Mouse (Mus musculus): ENCODE results near the gene Cdkal1.

Gene Cdkal1

GRCm38 (mm10) chr13:29572477-29572876 is 283.0 kb downstream of the Cdkal1 start:
- DNase-seq: no peak

- DNase-seq: no peak
Observed at GRCm38 (mm10) chr13:29565710-29566109, 289.8 kb downstream of the Cdkal1 start.

GRCm38 (mm10) chr13:29559188-29559587 is 296.3 kb downstream of the Cdkal1 start:
- DNase-seq: no peak

DNA sequence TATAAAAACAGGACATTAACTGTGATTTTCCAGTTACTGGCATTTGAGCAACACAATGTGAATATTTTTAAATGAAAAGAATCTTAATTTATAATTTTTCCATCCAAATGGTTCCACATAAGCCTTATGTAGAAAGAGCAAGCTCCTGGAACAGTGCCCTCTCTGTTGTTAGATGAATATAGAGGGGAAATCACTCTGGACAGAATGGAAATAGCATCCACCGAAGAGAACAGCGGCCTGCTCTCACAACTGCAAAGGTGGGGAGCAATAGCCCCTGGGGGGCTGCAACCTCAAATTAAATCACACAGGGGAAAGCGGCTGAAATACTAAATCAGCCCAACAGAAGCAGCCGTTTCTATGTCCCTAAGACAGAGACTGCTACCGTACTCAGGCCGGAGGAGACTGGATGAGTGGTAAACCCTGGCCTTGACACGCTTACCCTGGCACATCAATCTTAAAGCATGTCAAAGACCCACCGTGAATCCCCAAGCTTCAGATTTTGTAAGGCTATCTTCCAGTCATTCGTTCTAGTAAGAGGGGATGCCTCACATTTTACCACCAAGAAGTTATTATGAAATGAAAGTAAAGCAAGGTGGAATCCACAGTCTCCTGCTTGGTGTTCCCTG is 300.2 kb downstream of the Cdkal1 start:
- DNase-seq: no peak

- DNase-seq: no peak
Observed at GRCm38 (mm10) chr13:29553792-29554191, 301.7 kb downstream of the Cdkal1 start.

GRCm38 (mm10) chr13:29552322-29552870 is 303.1 kb downstream of the Cdkal1 start:
- no peak for DNase-seq

- no peak for DNase-seq
Observed at GRCm38 (mm10) chr13:29550886-29551285, 304.6 kb downstream of the Cdkal1 start.

DNA sequence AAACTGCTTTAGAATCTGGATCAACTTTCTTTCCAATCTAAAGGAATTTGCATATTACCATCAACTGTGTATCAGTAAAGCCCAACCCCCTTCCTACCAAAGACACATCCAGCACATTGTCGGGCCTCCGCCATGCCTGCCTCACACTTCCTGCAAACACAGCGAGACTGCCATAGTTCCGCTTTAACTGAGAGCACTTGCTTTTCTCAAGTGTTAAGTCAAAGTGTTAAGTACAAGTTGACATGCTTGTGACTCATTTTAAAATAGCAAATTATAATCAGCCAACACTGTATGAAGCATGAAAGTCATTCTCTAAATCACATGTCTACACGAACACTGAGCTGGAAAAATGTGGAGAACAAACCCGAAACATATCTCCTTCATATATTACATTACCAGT is 305.3 kb downstream of the Cdkal1 start:
- no peak for DNase-seq

- DNase-seq: no peak
Observed at GRCm38 (mm10) chr13:29549761-29550160, 305.7 kb downstream of the Cdkal1 start.

DNA sequence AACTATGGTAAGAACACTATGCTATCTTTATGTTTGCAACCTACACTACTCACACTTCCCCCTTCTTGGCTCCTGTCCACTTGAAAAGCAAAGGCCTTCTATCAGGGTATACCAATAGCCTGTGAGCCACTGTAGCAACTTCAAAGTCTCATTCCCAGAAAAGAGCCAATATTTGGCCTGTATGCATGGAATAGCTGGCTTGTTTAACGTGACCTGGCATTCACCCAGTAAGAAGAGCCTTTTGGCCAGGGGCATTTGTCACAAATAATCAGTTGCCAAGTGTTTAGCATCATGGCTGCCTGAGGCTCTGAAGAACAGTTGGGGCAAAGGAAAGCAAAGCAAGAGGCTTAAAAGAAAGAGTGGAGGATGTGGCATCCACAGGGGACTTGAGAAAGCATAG is 317.6 kb downstream of the Cdkal1 start:
- DNase-seq: peak; percentile 52

DNA sequence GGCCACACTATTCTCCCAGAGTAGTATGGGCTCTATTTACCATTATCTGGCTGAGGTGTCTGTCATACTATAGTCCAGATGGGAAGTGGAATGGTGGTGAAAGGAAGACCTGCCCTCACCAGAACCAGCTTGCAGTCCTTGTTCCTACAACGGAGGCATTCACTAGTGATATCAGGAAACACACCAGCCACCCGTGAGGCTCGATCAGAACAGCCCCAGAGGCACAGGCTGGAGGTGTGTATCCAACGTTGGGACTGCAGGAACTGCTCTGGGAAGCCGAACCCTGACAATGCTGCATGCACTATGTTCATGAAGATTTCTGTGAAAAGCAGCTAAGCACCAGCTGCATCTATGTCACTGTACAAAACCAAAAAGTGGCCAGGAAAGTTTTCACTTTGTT is 321.9 kb downstream of the Cdkal1 start:
- DNase-seq: no peak

DNA sequence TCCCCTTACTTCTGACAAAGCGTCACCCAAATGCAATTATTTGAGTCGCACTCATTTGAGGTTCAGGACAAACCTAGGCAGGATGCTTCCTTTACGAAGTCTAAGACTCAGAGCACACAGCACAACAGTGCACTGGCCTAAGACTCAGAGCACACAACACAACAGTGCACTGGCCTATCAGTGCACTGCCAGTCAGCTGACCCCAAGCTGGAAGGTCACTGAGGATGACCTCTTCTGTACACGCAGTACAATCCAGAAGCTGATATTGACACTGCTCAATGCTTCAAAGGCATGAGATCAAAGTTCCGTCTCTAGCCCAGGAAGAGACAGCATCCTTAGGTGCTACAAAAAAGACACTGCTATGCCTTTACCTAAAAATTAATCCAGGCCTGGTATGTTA is 327.1 kb downstream of the Cdkal1 start:
- DNase-seq: no peak

DNA sequence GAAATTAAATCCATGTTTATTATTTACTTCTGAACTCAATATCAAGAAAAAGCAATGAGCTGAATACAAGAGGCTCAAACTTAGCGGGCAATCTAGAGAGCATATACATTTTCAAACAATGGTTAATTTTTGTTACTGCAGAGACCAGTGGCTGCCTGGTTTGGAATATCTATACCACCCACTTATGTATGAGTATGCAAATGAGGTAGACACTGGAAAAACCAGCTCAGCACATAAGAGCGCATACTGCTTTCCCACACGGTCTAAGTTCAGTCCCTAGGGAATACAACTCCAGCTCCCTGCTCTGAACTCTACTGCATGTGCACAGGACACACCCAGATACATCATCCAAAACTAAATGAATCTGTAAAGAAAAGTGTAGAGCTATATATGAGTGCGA is 334.2 kb downstream of the Cdkal1 start:
- no peak for DNase-seq

DNA sequence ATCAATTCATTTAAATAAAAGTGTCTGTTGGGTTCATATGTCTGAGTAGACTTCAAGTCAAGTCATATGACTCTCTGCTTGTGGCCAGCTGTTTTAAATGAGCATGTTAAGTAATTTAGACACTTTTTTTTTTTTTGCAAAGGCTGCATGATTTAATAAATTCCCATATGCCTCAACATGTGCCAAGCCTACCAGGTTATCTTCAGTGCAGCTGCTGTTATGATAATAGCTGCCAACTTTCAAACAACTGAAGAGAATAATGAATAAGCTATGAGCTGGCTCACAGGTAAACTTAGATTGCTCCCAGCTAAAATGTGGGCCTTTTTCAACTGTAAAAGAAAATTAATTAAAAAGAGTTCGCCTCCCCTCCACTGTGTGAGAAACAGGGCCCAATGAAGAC is 341.4 kb downstream of the Cdkal1 start:
- DNase-seq: no peak

DNA sequence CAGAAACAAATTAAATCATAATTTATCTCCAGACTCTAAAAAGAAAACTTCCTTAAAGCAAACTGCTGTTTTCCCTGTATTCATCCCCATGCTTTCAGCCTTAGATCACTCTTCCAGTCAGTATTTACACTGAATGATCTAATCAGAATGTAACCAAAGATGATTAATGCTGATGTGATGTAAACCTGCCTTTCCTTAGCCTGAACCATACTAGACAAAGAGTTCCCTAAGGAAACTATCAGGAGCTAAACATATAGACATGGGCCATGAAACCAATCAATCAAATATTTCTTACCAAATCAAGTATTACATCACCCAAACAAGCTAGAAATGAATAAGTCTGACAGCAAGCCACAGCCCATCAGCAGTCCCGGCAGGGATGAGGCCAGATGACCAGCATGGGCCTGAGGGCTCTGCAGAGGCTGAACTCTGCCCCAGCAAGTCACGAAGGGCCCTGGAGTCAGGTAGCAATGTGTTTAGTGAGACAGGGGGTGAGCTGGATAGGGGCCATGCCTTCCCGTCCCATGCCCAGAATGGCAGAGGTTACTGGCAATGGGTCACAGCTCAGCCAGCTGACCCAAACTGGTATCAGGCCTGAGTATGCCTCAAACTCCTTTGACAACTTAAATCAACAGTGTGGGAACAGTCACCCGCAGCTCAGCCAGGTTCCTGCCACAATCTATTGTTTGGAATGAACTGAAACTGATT is 350.5 kb downstream of the Cdkal1 start:
- DNase-seq: no peak

GRCm38 (mm10) chr13:29503147-29504044 is 352.1 kb downstream of the Cdkal1 start:
- peak; percentile 11 for DNase-seq

- no peak for DNase-seq
Observed at GRCm38 (mm10) chr13:29502481-29503146, 352.9 kb downstream of the Cdkal1 start.

- DNase-seq: no peak
Observed at GRCm38 (mm10) chr13:29501173-29501572, 354.3 kb downstream of the Cdkal1 start.

- no peak for DNase-seq
Observed at GRCm38 (mm10) chr13:29499750-29500149, 355.7 kb downstream of the Cdkal1 start.

- DNase-seq: no peak
Observed at GRCm38 (mm10) chr13:29497286-29497685, 358.2 kb downstream of the Cdkal1 start.

GRCm38 (mm10) chr13:29490341-29490740 is 365.1 kb downstream of the Cdkal1 start:
- DNase-seq: no peak

- no peak for DNase-seq
Observed at GRCm38 (mm10) chr13:29489476-29489875, 366.0 kb downstream of the Cdkal1 start.

DNA sequence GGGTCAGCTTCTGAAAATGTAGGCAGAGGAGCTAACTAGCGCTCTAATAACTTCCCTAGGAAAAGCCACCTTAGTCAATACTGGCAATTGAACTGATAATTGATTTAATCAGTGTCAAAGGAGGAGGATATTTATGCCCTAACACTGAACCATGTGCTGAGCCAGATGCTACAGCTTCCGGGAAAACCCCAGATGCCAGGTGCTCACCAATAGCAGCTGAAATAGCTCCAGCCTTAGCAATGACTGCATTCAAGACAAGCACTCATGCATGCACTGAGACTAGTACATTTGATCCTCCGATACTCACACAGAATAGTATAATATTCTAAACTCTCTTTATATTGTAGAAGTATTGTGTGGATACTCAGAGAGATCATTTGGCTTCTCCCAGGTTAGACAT is 368.8 kb downstream of the Cdkal1 start:
- no peak for DNase-seq

Data from cerebellum, adult 9-11 months (tissue).